Mouse (Mus musculus) liver, adult 2 months (tissue): ENCODE data around the gene Ubr2. TPM values are rescaled to one million over a fixed set of nuclear protein-coding genes. Genes with fewer than 3 reads are reported as not detected.

Source experiments
- DNase-seq: peaks from one replicate; pipeline ENCODE4 v3.0.0-alpha.2; 2011; ENCODE audit warnings: low read depth, low spot score; ENCODE audit errors: extremely low read depth
- H3K27ac ChIP-seq: fragments of 200-500 bp; replicated peaks from 2 replicates; pipeline ENCODE4 v1.5.1; 2012; ENCODE audit warnings: low read depth, mild to moderate bottlenecking, control low read depth, inconsistent platforms, low read length; ENCODE audit not compliant: insufficient read depth
- H3K27me3 ChIP-seq: fragments of 200-500 bp; 2 replicates; pipeline ENCODE4 v1.6.1; 2012; ENCODE audit warnings: mild to moderate bottlenecking, moderate library complexity, low read length, inconsistent platforms; ENCODE audit not compliant: control insufficient read depth, insufficient read depth
- H3K36me3 ChIP-seq: fragments of 200-500 bp; 2 replicates; pipeline ENCODE4 v1.6.1; 2012; ENCODE audit warnings: low read length, inconsistent platforms; ENCODE audit not compliant: control insufficient read depth, insufficient read depth
- H3K4me1 ChIP-seq: fragments of 200-500 bp; 2 replicates; pipeline ENCODE4 v1.6.1; 2011; ENCODE audit warnings: low read length; ENCODE audit not compliant: control insufficient read depth, insufficient read depth
- H3K4me3 ChIP-seq: fragments of 200-500 bp; 2 replicates; pipeline ENCODE4 v1.5.1; 2011; ENCODE audit warnings: low read depth, mild to moderate bottlenecking, control low read depth, low read length, moderate library complexity; ENCODE audit not compliant: insufficient read depth
- H3K79me2 ChIP-seq: fragments of 200-500 bp; 2 replicates; pipeline ENCODE4 v1.6.1; 2012; ENCODE audit warnings: inconsistent platforms, mild to moderate bottlenecking, low read length, moderate library complexity; ENCODE audit not compliant: control insufficient read depth, insufficient read depth
- H3K9ac ChIP-seq: fragments of 200-500 bp; 2 replicates; pipeline ENCODE4 v1.6.1; 2012; ENCODE audit warnings: low read depth, mild to moderate bottlenecking, control low read depth, inconsistent platforms, low read length
- CTCF ChIP-seq: fragments of 200-500 bp; IDR thresholded peaks from 2 replicates; pipeline ENCODE4 v1.5.1; 2011; ENCODE audit warnings: low read depth, low read length, control low read depth
- POLR2A ChIP-seq: fragments of 200-500 bp; IDR thresholded peaks from 2 replicates; pipeline ENCODE4 v1.6.1; 2011; ENCODE audit warnings: low read length, control low read depth; ENCODE audit not compliant: insufficient read depth; ENCODE audit errors: extremely low read depth
- WGBS: fragments of 180-500 bp; shearing (Covaris S2); methylation state at CpG from one replicate; pipeline ENCODE4 v1.1.7; 2018; 5-methylcytosine and 5-hydroxymethylcytosine counted together
- polyA plus RNA-seq: library from polyadenylated mRNA; depleted of rRNA; stranded (reverse); fragments of >200 nt; gene quantifications from 2 replicates; pipeline ENCODE4 v1.2.3, GENCODE M21; 2012
- total RNA-seq: library from RNA; depleted of rRNA; stranded (reverse); fragments of >200 nt; gene quantifications from 2 replicates; pipeline ENCODE4 v1.2.3, GENCODE M21; 2014

The Ubr2 gene
- total and polyA plus RNA-seq, 2 experiments: 29.9 to 36.0 TPM

DNA sequence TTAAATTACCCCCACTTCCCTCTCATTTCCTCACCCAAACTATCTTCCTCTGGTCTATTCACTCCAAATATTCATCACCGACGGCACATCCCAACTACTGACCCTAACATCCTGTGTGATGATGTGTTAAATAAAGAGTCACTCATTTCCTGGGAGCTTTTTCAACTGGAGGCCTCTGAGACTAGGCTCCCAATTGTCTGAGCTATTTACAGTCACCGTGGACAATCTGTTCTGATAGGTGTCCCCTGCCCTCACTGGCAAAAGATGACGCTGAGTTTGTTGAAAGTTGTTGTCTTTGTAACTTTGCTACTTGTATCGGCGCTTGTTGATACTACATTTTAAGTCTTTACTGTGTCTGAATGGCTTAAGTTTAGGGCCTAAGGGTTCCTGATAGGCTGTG is 1.3 kb downstream of the Ubr2 start:
- Histone ChIP-seq H3K79me2 (peaks cover 26% of the 10 kb centered on the region; the same call in 1 of the 2 replicates), H3K9ac (peak overlapping the region; percentile 94), H3K27ac (peak overlapping the region; percentile 94), H3K4me3 (peak overlapping the region; percentile 88), H3K4me1 (peaks cover 22% of the 10 kb centered on the region), H3K36me3 (peaks cover 5% of the 10 kb centered on the region; the same call in 1 of the 2 replicates), H3K27me3 (no peaks in the 10 kb centered on the region)
- TF ChIP-seq CTCF (no peak), POLR2A (no peak)
- peak; percentile 75 for DNase-seq
- WGBS: 1% methylated on average over 6 of the region's 6 CpGs

DNA sequence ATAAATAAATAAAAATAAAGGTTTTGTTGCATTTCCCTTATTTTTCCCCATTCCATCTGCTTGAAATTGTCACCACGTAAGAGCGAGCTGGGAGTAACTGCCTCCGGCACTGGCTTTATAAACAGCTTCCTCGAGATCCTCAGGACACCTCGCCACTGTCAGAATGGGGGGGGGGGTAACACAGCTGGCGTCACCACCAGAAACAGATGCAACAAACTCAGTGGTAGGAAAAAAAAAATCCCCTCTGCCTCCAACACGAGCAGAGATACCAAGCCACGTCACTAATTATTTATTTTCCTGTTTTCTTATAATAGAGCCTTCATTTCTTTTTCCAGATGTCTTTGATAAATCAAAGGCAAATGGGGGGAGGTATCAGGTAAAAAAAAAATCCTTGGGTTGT is 1.9 kb downstream of the Ubr2 start:
- peaks cover 27% of the 10 kb centered on the region; the same call in 1 of the 2 replicates for H3K79me2 ChIP-seq
- 27% methylated on average over 8 of the region's 8 CpGs for WGBS

GRCm38 (mm10) chr17:47006741-47007140 is 3.6 kb downstream of the Ubr2 start:
- Histone ChIP-seq H3K4me3 (no peak overlapping the region), H3K79me2 (peaks cover 33% of the 10 kb centered on the region; the same call in 1 of the 2 replicates), H3K36me3 (peaks cover 5% of the 10 kb centered on the region; the same call in 1 of the 2 replicates), H3K27me3 (no peaks in the 10 kb centered on the region), H3K9ac (no peak overlapping the region), H3K27ac (0 out of 2 replicates have a peak overlapping the region, but pooled peaks have one; percentile 14), H3K4me1 (peaks cover 30% of the 10 kb centered on the region)
- 81% methylated on average over 9 of the region's 9 CpGs for WGBS
- TF ChIP-seq POLR2A: no peak
- TF ChIP-seq CTCF: no peak
- no peak for DNase-seq

More for the DNA sequence above, 1.9 kb downstream of the Ubr2 start:
- no peak for DNase-seq
- Histone ChIP-seq H3K4me3 (no peak overlapping the region; the same call in 1 of the 2 replicates), H3K4me1 (peaks cover 22% of the 10 kb centered on the region), H3K36me3 (peaks cover 5% of the 10 kb centered on the region; the same call in 1 of the 2 replicates), H3K27me3 (no peaks in the 10 kb centered on the region), H3K27ac (peak overlapping the region; percentile 29; the same call in 1 of the 2 replicates), H3K9ac (peak overlapping the region; percentile 45; the same call in 1 of the 2 replicates)
- no peak for TF ChIP-seq CTCF
- TF ChIP-seq POLR2A: no peak

- TF ChIP-seq CTCF (no peak), POLR2A (no peak)
- Histone ChIP-seq H3K4me1 (peaks cover 34% of the 10 kb centered on the region), H3K4me3 (no peak overlapping the region), H3K9ac (no peak overlapping the region), H3K79me2 (peaks cover 40% of the 10 kb centered on the region; the same call in 1 of the 2 replicates), H3K36me3 (peaks cover 5% of the 10 kb centered on the region; the same call in 1 of the 2 replicates), H3K27ac (no peak overlapping the region), H3K27me3 (no peaks in the 10 kb centered on the region)
- WGBS: 14% methylated on average over 7 of the region's 7 CpGs
- peak; percentile 42 for DNase-seq
Observed at GRCm38 (mm10) chr17:47005741-47006405, 4.5 kb downstream of the Ubr2 start.

GRCm38 (mm10) chr17:47003305-47003704 is 7.1 kb downstream of the Ubr2 start:
- DNase-seq: no peak
- H3K27ac ChIP-seq: no peak overlapping the region; the same call in 1 of the 2 replicates
- no peak for TF ChIP-seq CTCF
- no peak for TF ChIP-seq POLR2A
- H3K9ac ChIP-seq: 0 out of 2 replicates have a peak overlapping the region, but pooled peaks have one; percentile 24
- no peaks in the 10 kb centered on the region for H3K27me3 ChIP-seq
- 55% methylated on average over 8 of the region's 8 CpGs for WGBS
- H3K4me3 ChIP-seq: no peak overlapping the region
- peaks cover 36% of the 10 kb centered on the region for H3K4me1 ChIP-seq
- H3K36me3 ChIP-seq: peaks cover 18% of the 10 kb centered on the region
- peaks cover 46% of the 10 kb centered on the region; the same call in 1 of the 2 replicates for H3K79me2 ChIP-seq
